Mouse (Mus musculus): ENCODE measurements around the gene Rbfox3. TPM values are rescaled to one million over a fixed set of nuclear protein-coding genes. Genes with fewer than 3 reads are reported as not detected.
A peak's percentile ranks its signal among the peaks of the same experiment; 100 is the strongest.

The Rbfox3 gene
- polyA plus RNA-seq, 1 experiment from 2014 or later, result 0.76 TPM

- no peak for ATAC-seq (ENCODE audit: low FRiP score, low TSS enrichment)
- Histone ChIP-seq H3K4me1 (replicated peaks; ENCODE audit: control insufficient read depth, insufficient read depth) (no peaks in the 10 kb centered on the region), H3K9ac (ENCODE audit: low read length) (no peak overlapping the region), H3K36me3 (ENCODE audit: control insufficient read depth, insufficient read depth, low read length) (no peaks in the 10 kb centered on the region), H3K27ac (replicated peaks) (no peak overlapping the region), H3K27me3 (ENCODE audit: control insufficient read depth, insufficient read depth, low read length) (no peaks in the 10 kb centered on the region), H3K4me3 (ENCODE audit: low read depth, low read length) (no peak overlapping the region), H3K9me3 (ENCODE audit: control insufficient read depth, low read length) (no peaks in the 10 kb centered on the region), H3K4me2 (replicated peaks; ENCODE audit: low read depth) (no peak overlapping the region)
- TF ChIP-seq EP300 (optimal IDR thresholded peaks at IDR 0.05), result no peak
- TF ChIP-seq CTCF (IDR thresholded peaks at IDR 0.05; ENCODE audit: low read depth), result no peak
- 60% methylated on average over 5 of the region's 5 CpGs for WGBS
- DNase-seq (ENCODE audit: low spot score), result no peak
These were observed 312.7 kb downstream of the Rbfox3 start for GRCm38 (mm10) chr11:118598726-118599125.

GRCm38 (mm10) chr11:118584826-118585225, 326.6 kb downstream of the Rbfox3 start:
- TF ChIP-seq EP300 (optimal IDR thresholded peaks at IDR 0.05) (no peak), CTCF (IDR thresholded peaks at IDR 0.05; ENCODE audit: low read depth) (no peak)
- Histone ChIP-seq H3K27ac (replicated peaks) (no peak overlapping the region), H3K36me3 (ENCODE audit: control insufficient read depth, insufficient read depth, low read length) (no peaks in the 10 kb centered on the region), H3K9ac (ENCODE audit: low read length) (no peak overlapping the region), H3K27me3 (ENCODE audit: control insufficient read depth, insufficient read depth, low read length) (no peaks in the 10 kb centered on the region), H3K4me3 (ENCODE audit: low read depth, low read length) (no peak overlapping the region), H3K9me3 (ENCODE audit: control insufficient read depth, low read length) (no peaks in the 10 kb centered on the region), H3K4me1 (replicated peaks; ENCODE audit: control insufficient read depth, insufficient read depth) (no peaks in the 10 kb centered on the region), H3K4me2 (replicated peaks; ENCODE audit: low read depth) (no peak overlapping the region)
- peak; percentile 51; the same call in 1 of the 2 replicates for ATAC-seq (ENCODE audit: low FRiP score, low TSS enrichment)
- WGBS, result 4% methylated on average over 15 of the region's 15 CpGs
- peak; percentile 92 for DNase-seq (ENCODE audit: low spot score)

- H3K36me3 ChIP-seq (ENCODE audit: control insufficient read depth, insufficient read depth, low read length), result no peaks in the 10 kb centered on the region
- TF ChIP-seq EP300 (optimal IDR thresholded peaks at IDR 0.05), result no peak
- TF ChIP-seq CTCF (IDR thresholded peaks at IDR 0.05; ENCODE audit: low read depth), result no peak
- no peak overlapping the region for H3K4me2 ChIP-seq (replicated peaks; ENCODE audit: low read depth)
- WGBS, result 92% methylated on average over 1 of the region's 1 CpGs
- no peaks in the 10 kb centered on the region for H3K27me3 ChIP-seq (ENCODE audit: control insufficient read depth, insufficient read depth, low read length)
- H3K9me3 ChIP-seq (ENCODE audit: control insufficient read depth, low read length), result no peaks in the 10 kb centered on the region
- no peaks in the 10 kb centered on the region for H3K4me1 ChIP-seq (replicated peaks; ENCODE audit: control insufficient read depth, insufficient read depth)
- ATAC-seq (ENCODE audit: low FRiP score, low TSS enrichment) (no peak), DNase-seq (ENCODE audit: low spot score) (no peak)
- no peak overlapping the region for H3K9ac ChIP-seq (ENCODE audit: low read length)
- H3K4me3 ChIP-seq (ENCODE audit: low read depth, low read length), result no peak overlapping the region
- H3K27ac ChIP-seq (replicated peaks), result no peak overlapping the region
These were observed 327.4 kb downstream of the Rbfox3 start for GRCm38 (mm10) chr11:118583989-118584388.

- no peak overlapping the region for H3K4me3 ChIP-seq (ENCODE audit: low read depth, low read length)
- H3K27ac ChIP-seq (replicated peaks), result no peak overlapping the region
- DNase-seq (ENCODE audit: low spot score), result no peak
- TF ChIP-seq CTCF (IDR thresholded peaks at IDR 0.05; ENCODE audit: low read depth), result no peak
- no peak for TF ChIP-seq EP300 (optimal IDR thresholded peaks at IDR 0.05)
- WGBS, result 80% methylated on average over 8 of the region's 8 CpGs
- H3K4me2 ChIP-seq (replicated peaks; ENCODE audit: low read depth), result no peak overlapping the region
- H3K9me3 ChIP-seq (ENCODE audit: control insufficient read depth, low read length), result no peaks in the 10 kb centered on the region
- ATAC-seq (ENCODE audit: low FRiP score, low TSS enrichment), result no peak
- no peak overlapping the region for H3K9ac ChIP-seq (ENCODE audit: low read length)
- H3K36me3 ChIP-seq (ENCODE audit: control insufficient read depth, insufficient read depth, low read length), result no peaks in the 10 kb centered on the region
- no peaks in the 10 kb centered on the region for H3K4me1 ChIP-seq (replicated peaks; ENCODE audit: control insufficient read depth, insufficient read depth)
- no peaks in the 10 kb centered on the region for H3K27me3 ChIP-seq (ENCODE audit: control insufficient read depth, insufficient read depth, low read length)
These were observed 327.8 kb downstream of the Rbfox3 start for GRCm38 (mm10) chr11:118583573-118583972.

- no peak overlapping the region for H3K4me2 ChIP-seq (replicated peaks; ENCODE audit: low read depth)
- H3K4me1 ChIP-seq (replicated peaks; ENCODE audit: control insufficient read depth, insufficient read depth), result no peaks in the 10 kb centered on the region
- 43% methylated on average over 4 of the region's 4 CpGs for WGBS
- H3K27ac ChIP-seq (replicated peaks), result no peak overlapping the region
- no peak overlapping the region for H3K4me3 ChIP-seq (ENCODE audit: low read depth, low read length)
- ATAC-seq (ENCODE audit: low FRiP score, low TSS enrichment), result no peak
- DNase-seq (ENCODE audit: low spot score), result no peak
- H3K36me3 ChIP-seq (ENCODE audit: control insufficient read depth, insufficient read depth, low read length), result no peaks in the 10 kb centered on the region
- H3K9ac ChIP-seq (ENCODE audit: low read length), result no peak overlapping the region
- no peaks in the 10 kb centered on the region for H3K9me3 ChIP-seq (ENCODE audit: control insufficient read depth, low read length)
- TF ChIP-seq EP300 (optimal IDR thresholded peaks at IDR 0.05), result no peak
- no peak for TF ChIP-seq CTCF (IDR thresholded peaks at IDR 0.05; ENCODE audit: low read depth)
- H3K27me3 ChIP-seq (ENCODE audit: control insufficient read depth, insufficient read depth, low read length), result no peaks in the 10 kb centered on the region
These were observed 330.4 kb downstream of the Rbfox3 start for GRCm38 (mm10) chr11:118581019-118581418.

- Histone ChIP-seq H3K27me3 (ENCODE audit: control insufficient read depth, insufficient read depth, low read length) (no peaks in the 10 kb centered on the region), H3K4me1 (replicated peaks; ENCODE audit: control insufficient read depth, insufficient read depth) (no peaks in the 10 kb centered on the region), H3K9me3 (ENCODE audit: control insufficient read depth, low read length) (no peaks in the 10 kb centered on the region), H3K4me3 (ENCODE audit: low read depth, low read length) (no peak overlapping the region), H3K27ac (replicated peaks) (no peak overlapping the region), H3K9ac (ENCODE audit: low read length) (no peak overlapping the region), H3K36me3 (ENCODE audit: control insufficient read depth, insufficient read depth, low read length) (no peaks in the 10 kb centered on the region), H3K4me2 (replicated peaks; ENCODE audit: low read depth) (no peak overlapping the region)
- 83% methylated on average over 8 of the region's 8 CpGs for WGBS
- no peak for DNase-seq (ENCODE audit: low spot score)
- no peak for TF ChIP-seq EP300 (optimal IDR thresholded peaks at IDR 0.05)
- no peak for TF ChIP-seq CTCF (IDR thresholded peaks at IDR 0.05; ENCODE audit: low read depth)
- ATAC-seq (ENCODE audit: low FRiP score, low TSS enrichment), result no peak
These were observed 331.8 kb downstream of the Rbfox3 start for GRCm38 (mm10) chr11:118579622-118580021.

Data from stomach, postnatal 0 days (tissue).